Mouse (Mus musculus) spleen, postnatal 0 days (tissue): ENCODE results near the gene Rcan3. TPM values are rescaled to one million over a fixed set of nuclear protein-coding genes. Genes with fewer than 3 reads are reported as not detected.

Source experiments
- microRNA counts: library from miRNA; unstranded; fragments of <30 nt; microRNA quantifications from one replicate; lab custom pipeline; 2015
- polyA plus RNA-seq: library from polyadenylated mRNA; unstranded; fragments of >200 nt; fragmentation: Nextera tagmentation; extraction: Ambion mirVana; gene quantifications from 2 replicates; pipeline ENCODE4 v1.2.1, GENCODE M21; 2015

The Rcan3 gene
- 11.3 and 11.9 TPM in 2 replicates for polyA plus RNA-seq

GRCm38 (mm10) chr4:135433443-135434394 lies at the start of gene Rcan3:
TSS of gene Rcan3 (minus strand) at chr4:135433853.

GRCm38 (mm10) chr4:135397991-135398390 lies 35.7 kb downstream of the Rcan3 start, which contains the start of gene Ncmap:
TSS of gene Ncmap (minus strand) at chr4:135398227.

MicroRNAs encoded within 50 kb of the gene (microRNA counts, 519-probe panel; counts per million panel counts)
- microRNA mmu-miR-700 (lab: Ali Mortazavi, UCI), result 88.3 counts per million

Other genes starting within 250 kb of the Rcan3 start
- 88.9 and 91.7 TPM in 2 replicates for gene Clic4, start 161.0 kb downstream of the Rcan3 start, polyA plus RNA-seq
- gene Srrm1, start 80.5 kb downstream of the Rcan3 start, polyA plus RNA-seq, result 174 and 190 TPM in 2 replicates
- 0.12 TPM in 1 of 2 replicates, not detected in the other for gene Ncmap, start 35.6 kb downstream of the Rcan3 start, polyA plus RNA-seq
- gene Stpg1, start 60.9 kb upstream of the Rcan3 start, polyA plus RNA-seq, result 0.30 TPM in 1 of 2 replicates, not detected in the other
- gene Nipal3, start 61.2 kb upstream of the Rcan3 start, polyA plus RNA-seq, result 5.0 and 5.3 TPM in 2 replicates
- 0.06 and 0.26 TPM in 2 replicates for gene Grhl3, start 139.8 kb upstream of the Rcan3 start, polyA plus RNA-seq